In genomic region chr2:85048168-85048751, GRCm38 (mm10) we compare ENCODE assay signal across 8 mouse cellular contexts. TPM values are rescaled to one million over a fixed set of nuclear protein-coding genes. Genes with fewer than 3 reads are reported as not detected.
DNase-seq lines count a peak whose midpoint lies in the region; ATAC-seq and TF ChIP-seq lines count a peak whose summit lies in the region.

No protein-coding gene starts in this region.

- peak overlapping the region; percentile 69 for H3K4me3 ChIP-seq in embryonic facial prominence, embryonic 14.5 days (ENCODE audit: low read depth, low read length)
- H3K4me3 ChIP-seq in heart, embryonic 11.5 days (ENCODE audit: low read depth, low read length) = peak overlapping the region; percentile 78
- H3K4me3 ChIP-seq in kidney, embryonic 15.5 days (replicated peaks) = peak overlapping the region; percentile 77
- H3K4me3 ChIP-seq in liver, adult 2 months (ENCODE audit: insufficient read depth, low read depth, low read length) = peak overlapping the region; percentile 64

- H3K9me3 ChIP-seq in embryonic facial prominence, embryonic 14.5 days (ENCODE audit: control insufficient read depth, low read length) = no peaks in the 10 kb centered on the region
- H3K9me3 ChIP-seq in heart, embryonic 11.5 days (replicated peaks; ENCODE audit: control insufficient read depth, low read length) = no peaks in the 10 kb centered on the region
- no peaks in the 10 kb centered on the region for H3K9me3 ChIP-seq in kidney, embryonic 15.5 days (replicated peaks)

- H3K27ac ChIP-seq in embryonic facial prominence, embryonic 14.5 days (replicated peaks; ENCODE audit: low read depth, low read length) = peak overlapping the region; percentile 97
- peak overlapping the region; percentile 87 for H3K27ac ChIP-seq in heart, embryonic 11.5 days (ENCODE audit: low read depth, low read length)
- H3K27ac ChIP-seq in kidney, embryonic 15.5 days = peak overlapping the region; percentile 96
- peak overlapping the region; percentile 47 for H3K27ac ChIP-seq in liver, adult 2 months (replicated peaks; ENCODE audit: insufficient read depth, low read depth, low read length)

- no peaks in the 10 kb centered on the region for H3K27me3 ChIP-seq in embryonic facial prominence, embryonic 14.5 days (replicated peaks; ENCODE audit: control insufficient read depth, insufficient read depth, low read length)
- no peaks in the 10 kb centered on the region for H3K27me3 ChIP-seq in heart, embryonic 11.5 days (ENCODE audit: control insufficient read depth, insufficient read depth, low read length)
- H3K27me3 ChIP-seq in kidney, embryonic 15.5 days = no peaks in the 10 kb centered on the region
- no peaks in the 10 kb centered on the region for H3K27me3 ChIP-seq in liver, adult 2 months (ENCODE audit: control insufficient read depth, insufficient read depth, low read length)

- H3K9ac ChIP-seq in embryonic facial prominence, embryonic 14.5 days (ENCODE audit: low read depth, low read length) = peak overlapping the region; percentile 80
- peak overlapping the region; percentile 84 for H3K9ac ChIP-seq in heart, embryonic 11.5 days (ENCODE audit: low read depth, low read length)
- peak overlapping the region; percentile 62 for H3K9ac ChIP-seq in kidney, embryonic 15.5 days
- peak overlapping the region; percentile 82 for H3K9ac ChIP-seq in liver, adult 2 months (ENCODE audit: low read depth, low read length)

- peak overlapping the region; percentile 76 for H3K4me2 ChIP-seq in embryonic facial prominence, embryonic 14.5 days (ENCODE audit: low read depth, low read length)
- peak overlapping the region; percentile 78 for H3K4me2 ChIP-seq in heart, embryonic 11.5 days
- peak overlapping the region; percentile 80 for H3K4me2 ChIP-seq in kidney, embryonic 15.5 days

- peaks cover 17% of the 10 kb centered on the region for H3K4me1 ChIP-seq in embryonic facial prominence, embryonic 14.5 days (ENCODE audit: control insufficient read depth, insufficient read depth, low read length)
- H3K4me1 ChIP-seq in heart, embryonic 11.5 days (ENCODE audit: control insufficient read depth, insufficient read depth, low read length) = peaks cover 28% of the 10 kb centered on the region
- H3K4me1 ChIP-seq in kidney, embryonic 15.5 days = peaks cover 54% of the 10 kb centered on the region
- peaks cover 5% of the 10 kb centered on the region for H3K4me1 ChIP-seq in liver, adult 2 months (ENCODE audit: control insufficient read depth, insufficient read depth, low read length)

- H3K79me2 ChIP-seq in liver, adult 2 months (ENCODE audit: control insufficient read depth, insufficient read depth, low read length) = peaks cover 5% of the 10 kb centered on the region; the same call in 1 of the 2 replicates

- H3K36me3 ChIP-seq in embryonic facial prominence, embryonic 14.5 days (ENCODE audit: control insufficient read depth, insufficient read depth, low read length) = peaks cover 55% of the 10 kb centered on the region
- peaks cover 23% of the 10 kb centered on the region for H3K36me3 ChIP-seq in heart, embryonic 11.5 days (ENCODE audit: control insufficient read depth, insufficient read depth, low read length)
- peaks cover 53% of the 10 kb centered on the region for H3K36me3 ChIP-seq in kidney, embryonic 15.5 days
- peaks cover 12% of the 10 kb centered on the region; the same call in 1 of the 2 replicates for H3K36me3 ChIP-seq in liver, adult 2 months (ENCODE audit: control insufficient read depth, insufficient read depth, low read length)

- no peak for TF ChIP-seq POLR2A in liver, adult 2 months (IDR thresholded peaks at IDR 0.05; ENCODE audit: extremely low read depth, insufficient read depth, low read length)

- peak; percentile 70 for ATAC-seq in embryonic facial prominence, embryonic 14.5 days (ENCODE audit: low read depth)
- ATAC-seq in heart, embryonic 11.5 days (replicated peaks; ENCODE audit: insufficient number of reproducible peaks, low FRiP score, low TSS enrichment) = peak; percentile 52
- peak; percentile 70 for ATAC-seq in kidney, embryonic 15.5 days (replicated peaks; ENCODE audit: low FRiP score)
- ATAC-seq in monocyte, adult 5-6 weeks (replicated peaks; ENCODE audit: insufficient number of reproducible peaks, low FRiP score, low TSS enrichment, poor library complexity, severe bottlenecking) = peak; percentile 18; the same call in 1 of the 2 replicates

- 1% methylated on average over 20 of the region's 44 CpGs for whole genome bisulfite sequencing in embryonic facial prominence, embryonic 14.5 days
- 0% methylated on average over 30 of the region's 44 CpGs for WGBS in heart, embryonic 11.5 days (ENCODE audit: insufficient replicate concordance)
- 0% methylated on average over 31 of the region's 44 CpGs for WGBS in kidney, embryonic 15.5 days
- 2% methylated on average over 42 of the region's 44 CpGs for WGBS in liver, adult 2 months

- no peak for TF ChIP-seq CTCF in liver, adult 2 months (IDR thresholded peaks at IDR 0.05; ENCODE audit: low read depth, low read length)

- DNase-seq in 3T3-L1 (ENCODE audit: low read depth, low spot score) = peak; percentile 86
- peak; percentile 61 for DNase-seq in adrenal gland, postnatal 25 days
- peak; percentile 92 for DNase-seq in embryonic facial prominence, embryonic 14.5 days (ENCODE audit: low spot score)
- no peak for DNase-seq in liver, adult 2 months (ENCODE audit: extremely low read depth, low read depth, low spot score)
- DNase-seq in spleen, postnatal 4 days (ENCODE audit: low spot score in 2 of 2) = peak; percentile 42 to 73

RNA-seq across cellular contexts. Expression of gene Tnks1bp1, which starts 0.4 kb away (rescaled TPM):
- 80.1 and 137 TPM in 2 replicates for total RNA-seq in adrenal gland, postnatal 25 days (2021)
- 14.7 and 16.6 TPM in 2 replicates for polyA plus RNA-seq in embryonic facial prominence, embryonic 14.5 days (2014; fragmentation: Nextera tagmentation; extraction: Ambion mirVana)
- polyA plus RNA-seq in heart, embryonic 11.5 days (2014; fragmentation: Nextera tagmentation; extraction: Ambion mirVana) = 7.0 TPM in 2 replicates
- polyA plus RNA-seq in kidney, embryonic 15.5 days (2015; fragmentation: Nextera tagmentation; extraction: Ambion mirVana) = 29.2 and 39.2 TPM in 2 replicates
- 13.2 and 15.0 TPM in 2 replicates for total RNA-seq in liver, adult 2 months (2014; rRNA removed)
- 12.3 and 13.4 TPM in 2 replicates for polyA plus RNA-seq in liver, adult 2 months (2012; rRNA removed)
- 7.1 to 18.7 TPM (median 10.0 TPM) in 3 replicates for total RNA-seq in monocyte, adult 5-6 weeks (2017)

RNA-seq across cellular contexts. Expression of gene P2rx3, which starts 11.0 kb away (rescaled TPM):
- 0.76 and 2.2 TPM in 2 replicates for total RNA-seq in adrenal gland, postnatal 25 days (2021)
- 6.7 and 7.0 TPM in 2 replicates for polyA plus RNA-seq in embryonic facial prominence, embryonic 14.5 days (2014; fragmentation: Nextera tagmentation; extraction: Ambion mirVana)
- polyA plus RNA-seq in heart, embryonic 11.5 days (2014; fragmentation: Nextera tagmentation; extraction: Ambion mirVana) = 0.44 and 0.77 TPM in 2 replicates
- 0.90 and 1.3 TPM in 2 replicates for polyA plus RNA-seq in kidney, embryonic 15.5 days (2015; fragmentation: Nextera tagmentation; extraction: Ambion mirVana)
- 2.1 and 2.8 TPM in 2 replicates for total RNA-seq in liver, adult 2 months (2014; rRNA removed)
- 1.2 and 2.1 TPM in 2 replicates for polyA plus RNA-seq in liver, adult 2 months (2012; rRNA removed)
- total RNA-seq in monocyte, adult 5-6 weeks (2017) = 0.29 TPM in 1 of 3 replicates, not detected in the others

RNA-seq across cellular contexts. Expression of gene Ssrp1, which starts 11.2 kb away (rescaled TPM):
- total RNA-seq in adrenal gland, postnatal 25 days (2021) = 132 and 136 TPM in 2 replicates
- 217 and 272 TPM in 2 replicates for polyA plus RNA-seq in embryonic facial prominence, embryonic 14.5 days (2014; fragmentation: Nextera tagmentation; extraction: Ambion mirVana)
- polyA plus RNA-seq in heart, embryonic 11.5 days (2014; fragmentation: Nextera tagmentation; extraction: Ambion mirVana) = 180 and 194 TPM in 2 replicates
- polyA plus RNA-seq in kidney, embryonic 15.5 days (2015; fragmentation: Nextera tagmentation; extraction: Ambion mirVana) = 299 and 307 TPM in 2 replicates
- 39.1 and 40.7 TPM in 2 replicates for total RNA-seq in liver, adult 2 months (2014; rRNA removed)
- polyA plus RNA-seq in liver, adult 2 months (2012; rRNA removed) = 45.2 and 48.9 TPM in 2 replicates
- 113 to 215 TPM (median 119 TPM) in 3 replicates for total RNA-seq in monocyte, adult 5-6 weeks (2017)

Comparison
In these comparisons a context has a peak if more than half of its experiments do, and no peak if none do; other contexts are left out.
1. ATAC-seq: peak in every context shown above with its lines; median percentile 70 in embryonic facial prominence, embryonic 14.5 days; 70 in kidney, embryonic 15.5 days; 52 in heart, embryonic 11.5 days; 18 in monocyte, adult 5-6 weeks.
2. H3K27ac ChIP-seq: peak in every context shown above with its lines; median percentile 97 in embryonic facial prominence, embryonic 14.5 days; 96 in kidney, embryonic 15.5 days; 87 in heart, embryonic 11.5 days; 47 in liver, adult 2 months.